Mouse (Mus musculus) B cell, adult 2 months (primary cell): ENCODE measurements at regions not wholly inside any gene's neighbourhood (a gene's known extent, or its start where the extent isn't known, plus 50 kb on each side); places are given as distances from the start of the nearest gene placed in this dataset.

Experiments used
- DNase-seq, 2 experiments: peaks; one replicate each; pipeline ENCODE4 v3.0.0; 2022

DNA sequence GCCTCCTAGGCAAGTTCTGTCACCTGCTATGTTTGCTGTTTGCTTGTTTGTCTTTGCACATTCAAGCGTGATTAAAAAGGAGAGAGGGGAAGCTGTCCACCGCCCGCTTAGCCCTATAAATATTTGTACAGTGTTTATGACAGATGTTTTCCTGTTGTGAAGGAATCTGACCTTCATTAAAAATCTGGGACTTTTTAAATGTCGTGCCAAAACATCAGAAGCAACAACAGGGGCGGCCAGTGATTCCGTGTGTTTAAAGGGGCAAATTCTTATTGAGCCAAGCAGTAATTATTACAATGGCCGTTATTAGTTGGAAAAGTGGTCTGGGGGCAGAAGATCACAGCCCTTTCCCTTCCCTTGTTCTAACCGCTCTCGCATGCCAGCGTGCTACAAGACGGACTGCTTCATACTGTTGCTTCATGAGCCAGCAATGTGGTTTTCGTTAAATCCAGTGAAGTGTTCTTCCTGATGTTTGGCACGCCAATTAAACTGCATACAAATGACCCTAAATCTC lies 119.3 kb downstream of the Gas1 start:
- no peak for DNase-seq

DNA sequence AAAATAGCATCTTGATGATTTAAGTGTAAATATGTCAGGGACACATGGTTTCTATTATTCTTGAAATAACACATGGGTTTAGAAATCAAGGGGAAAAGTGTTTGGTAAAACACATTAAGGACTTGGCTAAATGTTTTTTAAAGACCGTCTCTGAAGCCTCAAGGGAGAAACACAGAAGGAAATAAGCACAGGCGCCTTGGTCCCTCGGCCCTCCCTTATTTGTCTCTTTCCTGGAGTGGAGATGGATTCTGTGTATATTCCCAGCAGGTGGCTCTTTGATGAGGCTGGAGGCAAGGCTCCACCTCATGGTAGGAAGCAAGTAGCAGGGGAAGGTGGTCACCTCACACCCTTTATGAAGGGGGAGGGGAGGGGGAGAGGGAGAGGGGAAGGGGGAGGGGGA lies 122.6 kb downstream of the Gas1 start:
- DNase-seq: no peak

DNA sequence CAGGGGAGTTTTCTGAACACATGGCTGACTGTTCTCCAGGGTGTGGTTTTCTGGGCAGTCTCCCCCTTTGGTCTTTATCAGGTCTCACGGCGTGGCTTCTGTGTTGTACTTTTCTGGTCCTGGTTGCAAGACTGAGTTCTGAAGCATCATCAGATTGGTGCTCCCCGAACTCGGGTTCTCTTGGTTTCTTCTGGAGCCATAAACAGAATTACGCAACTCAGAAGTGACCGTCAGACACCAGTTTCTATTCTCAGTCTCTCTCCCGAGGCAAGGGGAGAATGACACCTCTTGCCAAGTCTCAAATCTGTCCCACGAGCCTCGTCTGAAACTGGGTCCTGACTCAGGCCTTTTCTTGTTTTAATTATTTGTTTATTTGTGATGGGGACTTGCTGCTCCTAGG lies 123.1 kb downstream of the Gas1 start:
- DNase-seq: no peak

DNA sequence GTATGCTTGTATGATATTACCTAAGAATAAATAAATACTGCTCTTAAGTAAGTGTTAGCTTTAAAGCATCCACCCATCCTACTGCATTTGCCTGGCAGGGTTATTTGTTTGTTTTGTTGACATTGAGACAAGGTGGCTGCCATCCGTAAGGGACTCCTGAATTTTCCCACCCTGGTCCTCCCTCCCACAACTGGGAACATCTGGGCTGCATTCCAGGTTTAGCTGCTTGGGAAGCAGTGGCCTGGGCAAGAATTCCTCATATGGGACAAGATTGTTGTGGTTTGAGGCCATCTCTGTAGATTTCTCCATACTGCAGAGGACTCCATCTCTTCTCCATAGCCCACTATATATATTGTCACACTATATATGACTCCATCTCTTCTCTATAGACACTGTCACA lies 125.3 kb downstream of the Gas1 start:
- DNase-seq: no peak

DNA sequence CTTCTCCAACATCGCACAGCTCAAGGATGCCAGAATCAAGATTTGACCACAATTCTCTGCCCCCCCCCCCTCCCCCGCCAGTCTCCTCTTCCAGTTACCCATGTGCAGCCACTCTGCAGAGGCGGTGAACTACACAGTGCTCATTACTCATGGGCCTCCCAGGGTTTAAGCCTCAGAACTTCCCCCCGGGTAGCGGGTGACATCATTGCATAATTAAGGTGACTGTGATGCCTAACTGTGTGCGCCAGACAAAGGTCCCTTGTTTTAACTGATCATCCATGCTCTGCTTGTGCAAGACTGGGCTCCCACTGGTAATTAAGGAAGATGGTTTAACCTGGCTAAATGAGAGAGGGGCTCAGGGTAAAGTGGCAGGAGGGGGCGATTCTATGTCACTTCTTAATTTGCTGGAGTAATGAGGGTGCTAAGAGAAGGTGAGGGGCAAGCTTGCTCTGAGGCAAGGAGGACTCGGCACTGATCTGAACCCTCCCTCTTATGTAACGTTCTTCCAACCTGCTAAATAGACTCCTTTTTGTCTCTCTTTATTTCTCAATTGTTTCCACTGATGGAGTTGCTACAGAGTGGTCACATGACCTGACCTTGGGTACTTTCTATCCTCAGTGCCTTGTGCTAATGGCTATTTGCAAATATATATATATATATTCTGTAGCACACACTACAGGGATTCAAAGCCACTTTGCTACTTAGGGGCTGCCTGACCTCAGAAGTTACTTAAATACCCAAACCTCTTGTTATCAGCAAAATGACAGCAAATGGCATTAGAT lies 126.2 kb downstream of the Gas1 start:
- no peak for DNase-seq

DNA sequence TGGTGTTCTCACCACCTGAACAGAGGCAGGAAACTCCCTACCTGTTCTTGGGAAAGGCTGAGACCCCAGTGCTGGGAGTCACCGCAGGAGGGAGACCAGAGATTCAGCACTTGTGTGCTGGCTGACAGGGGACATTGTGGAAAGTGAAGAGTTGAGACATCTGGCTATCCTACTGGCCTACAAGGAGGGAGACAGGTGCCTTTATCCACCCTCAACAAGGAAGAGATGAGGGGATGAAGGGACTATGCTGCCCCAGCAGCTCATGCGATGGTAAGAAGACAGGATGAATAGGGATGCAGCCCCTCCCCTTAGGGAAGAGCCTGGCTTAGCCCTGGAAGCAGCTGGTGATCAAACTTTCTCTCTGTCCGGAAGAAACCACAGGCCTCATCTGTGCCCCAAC lies 127.5 kb downstream of the Gas1 start:
- no peak for DNase-seq

DNA sequence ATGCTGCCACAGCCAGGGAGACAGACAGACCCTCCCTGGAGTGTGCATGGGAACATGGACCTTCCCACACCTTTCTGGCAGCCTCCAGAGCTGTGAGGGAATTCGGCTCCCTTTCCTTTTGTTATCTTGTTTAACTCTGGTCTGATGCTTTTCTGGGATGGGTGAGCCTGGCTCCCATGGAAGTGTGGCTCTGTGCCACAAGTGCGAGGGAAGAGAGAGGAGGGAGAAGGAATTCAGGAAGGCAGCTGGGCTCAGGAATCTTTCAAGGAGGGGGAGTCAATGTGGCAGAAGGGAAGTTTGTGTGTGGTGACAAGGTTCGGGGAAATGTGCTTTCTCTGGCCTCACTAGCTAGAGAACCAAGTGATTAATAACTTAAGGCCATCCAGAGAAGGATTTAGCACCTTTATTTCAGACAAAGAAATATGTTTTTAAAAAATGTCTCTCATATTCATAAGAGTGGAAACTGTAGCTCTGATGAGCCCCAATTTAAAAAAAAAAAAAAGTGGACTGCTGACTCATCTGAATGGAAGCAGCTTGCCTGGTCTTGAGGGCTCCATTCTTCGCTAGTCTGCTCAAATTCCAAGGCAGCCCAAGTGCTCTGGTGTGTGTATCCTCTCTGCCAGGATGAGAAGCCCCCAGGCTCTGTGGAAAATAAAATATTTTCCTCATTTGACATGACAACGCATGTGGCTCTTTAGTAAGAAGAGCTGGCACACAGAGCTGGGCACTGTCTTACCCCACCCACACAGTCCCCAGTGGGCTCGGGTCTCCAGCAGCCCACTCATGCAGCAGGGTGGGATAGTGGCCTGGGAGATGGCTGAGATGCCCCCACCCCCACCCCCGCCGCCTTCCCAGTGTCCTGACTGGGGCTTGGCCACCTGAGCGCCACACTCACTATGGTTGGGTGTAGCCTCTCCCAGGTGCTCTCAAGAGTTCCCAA lies 129.1 kb downstream of the Gas1 start:
- no peak for DNase-seq

DNA sequence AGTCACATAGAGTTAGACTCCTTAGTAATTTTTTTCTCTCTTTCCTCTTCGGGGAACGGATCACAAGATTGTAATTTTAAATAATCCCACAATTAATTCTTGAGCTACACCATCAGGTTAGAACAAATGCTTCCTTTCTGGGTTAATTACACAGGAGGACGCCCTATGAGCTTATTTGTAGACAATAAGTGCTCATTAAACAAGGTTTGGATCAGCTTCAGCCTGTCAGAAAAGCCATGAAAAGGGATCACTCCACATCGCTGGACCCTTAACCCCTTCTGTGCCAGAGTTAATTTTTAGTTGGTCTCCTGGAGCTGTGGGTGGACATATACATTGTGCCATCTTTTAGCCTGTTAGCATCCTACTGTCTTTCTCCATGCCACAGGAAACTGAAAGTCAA lies 131.4 kb downstream of the Gas1 start:
- DNase-seq: no peak

DNA sequence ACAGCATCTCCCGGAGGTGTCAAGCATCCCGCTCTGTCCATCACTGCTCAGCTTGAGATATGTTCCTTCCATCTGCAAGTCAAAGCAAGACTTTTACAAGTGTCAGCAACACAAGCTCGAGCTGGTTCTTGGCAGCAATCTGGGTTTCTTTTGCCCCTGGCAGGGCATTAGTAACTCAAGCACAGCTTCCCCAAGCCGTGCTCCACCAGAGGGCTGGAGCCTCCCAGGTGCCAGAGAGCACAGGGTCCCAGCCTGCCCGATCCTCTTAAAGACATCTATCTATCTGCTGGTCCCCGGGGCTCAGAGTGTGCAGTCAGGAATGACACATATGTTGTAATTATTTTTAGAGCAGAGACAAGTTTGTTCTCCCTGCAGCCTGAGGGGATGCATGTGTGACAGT lies 132.3 kb downstream of the Gas1 start:
- DNase-seq: no peak

DNA sequence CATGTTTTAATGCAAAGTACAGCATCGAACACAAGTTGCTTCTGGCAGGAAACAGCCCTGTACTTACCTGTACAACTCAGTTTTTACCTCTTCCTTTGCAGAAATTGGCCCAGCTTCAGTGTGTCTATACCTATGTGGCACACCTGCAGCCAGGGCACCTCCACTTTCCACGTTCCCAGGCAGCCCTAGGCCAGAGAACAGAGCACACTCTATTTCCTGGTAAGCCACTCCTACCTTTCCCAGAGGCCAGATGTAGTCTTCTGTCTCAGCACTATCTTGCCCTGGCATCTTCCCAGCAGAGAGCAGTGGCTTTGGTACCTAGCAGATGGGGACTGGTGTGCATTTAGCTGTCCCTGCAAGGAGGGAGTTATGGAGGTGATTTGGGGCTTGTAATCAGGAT lies 134.7 kb downstream of the Gas1 start:
- no peak for DNase-seq

DNA sequence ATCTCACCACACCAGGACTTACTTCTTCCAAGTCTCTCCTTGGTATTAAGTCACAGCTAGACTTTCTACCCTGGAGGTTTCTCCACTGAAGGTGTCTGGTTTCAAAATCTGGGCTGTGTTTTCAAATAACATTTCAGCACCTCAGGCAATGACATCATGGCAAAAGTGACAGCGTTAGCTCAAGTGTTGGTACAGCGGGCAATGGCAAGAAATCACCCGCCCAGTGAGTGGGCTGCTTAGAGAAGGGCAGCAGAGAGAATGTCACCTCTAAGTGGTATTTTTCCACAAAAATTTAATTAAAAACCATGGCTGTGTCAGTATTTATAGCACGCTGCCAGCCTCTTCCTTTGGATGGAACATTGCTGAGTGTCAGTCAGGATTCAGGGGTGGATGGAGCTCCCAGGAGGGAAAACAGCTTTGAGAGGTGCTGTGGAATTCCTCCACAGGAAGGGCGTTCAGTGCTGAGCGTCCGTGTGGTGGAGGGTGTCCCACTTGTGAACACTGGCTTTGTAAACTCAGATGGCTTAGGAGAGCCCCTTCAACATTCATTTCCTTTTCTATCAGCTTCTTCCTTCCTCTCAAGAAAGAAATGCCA lies 141.5 kb downstream of the Gas1 start:
- DNase-seq: no peak

DNA sequence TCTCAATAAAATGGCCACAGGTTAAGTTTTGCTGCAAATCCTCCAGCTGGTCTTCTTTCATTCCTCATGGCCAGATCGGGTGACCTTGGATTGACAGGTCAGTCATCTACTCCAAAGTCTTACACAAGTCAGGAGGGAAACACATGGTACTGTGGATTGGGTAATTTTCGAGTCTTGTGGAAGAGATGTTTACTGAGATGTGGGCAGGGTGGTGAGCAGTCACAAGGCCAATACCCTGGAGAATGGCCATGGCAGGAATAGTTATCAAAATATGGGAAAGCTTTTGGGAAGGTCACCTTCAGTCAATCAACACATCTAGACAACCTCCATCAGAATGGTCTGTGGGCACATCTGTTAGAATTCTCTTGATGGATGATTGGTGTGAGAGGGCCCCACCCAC lies 144.0 kb downstream of the Gas1 start:
- DNase-seq: no peak

DNA sequence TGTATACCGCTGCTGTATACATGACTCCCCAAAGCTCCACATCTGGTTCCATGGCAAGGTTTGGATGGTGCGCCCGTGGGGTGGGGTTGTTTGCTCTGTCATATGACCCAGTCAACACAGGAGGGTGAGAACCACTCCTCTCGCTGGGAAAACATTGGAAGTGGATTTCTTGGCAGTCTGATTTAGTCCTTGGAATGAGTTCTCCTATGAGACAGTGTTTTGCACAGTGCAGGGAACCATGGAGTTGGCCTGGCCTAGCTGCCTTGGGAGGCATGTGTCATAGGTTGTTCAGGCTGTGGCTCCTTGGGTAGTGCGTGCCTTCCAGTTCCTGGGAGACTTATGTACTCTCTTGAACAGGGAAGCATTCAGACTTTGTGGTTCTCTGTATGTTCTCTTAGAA lies 144.6 kb downstream of the Gas1 start:
- DNase-seq: no peak

DNA sequence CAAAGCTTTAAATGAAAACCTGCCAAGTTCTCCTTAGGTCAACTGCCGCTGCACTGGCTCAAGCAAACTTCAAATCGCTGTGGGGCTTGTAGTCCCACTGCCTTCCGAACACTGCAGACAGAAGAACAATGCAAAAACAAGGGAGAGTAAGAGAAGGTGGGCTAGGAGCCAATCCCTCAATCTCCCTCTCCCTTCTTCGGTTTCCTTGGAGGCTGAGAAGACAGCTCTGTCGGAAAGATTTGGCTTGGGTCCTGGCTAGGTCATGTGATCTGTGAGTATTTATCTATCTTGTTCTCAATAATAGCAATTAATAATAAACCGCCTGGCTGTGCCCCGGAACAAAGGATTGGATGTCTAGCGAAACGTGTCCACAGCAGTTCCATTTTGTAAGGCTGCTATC lies 147.6 kb downstream of the Gas1 start:
- no peak for DNase-seq

DNA sequence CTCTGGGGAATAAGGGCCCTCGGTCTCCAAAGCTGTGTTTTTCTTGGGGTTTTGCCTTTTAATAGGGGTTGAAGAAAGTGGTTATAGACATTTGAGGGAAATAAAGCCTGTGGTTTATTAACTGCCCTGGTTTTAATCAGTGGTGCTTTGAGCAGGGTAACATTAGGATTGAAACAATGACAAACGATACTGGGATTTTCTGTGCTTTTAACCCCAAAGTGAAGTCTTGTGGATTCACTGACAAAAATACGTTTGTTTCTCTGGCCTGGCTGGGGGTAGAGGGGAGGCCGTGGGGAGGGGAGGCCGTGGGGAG lies 157.0 kb downstream of the Gas1 start:
- no peak for DNase-seq

DNA sequence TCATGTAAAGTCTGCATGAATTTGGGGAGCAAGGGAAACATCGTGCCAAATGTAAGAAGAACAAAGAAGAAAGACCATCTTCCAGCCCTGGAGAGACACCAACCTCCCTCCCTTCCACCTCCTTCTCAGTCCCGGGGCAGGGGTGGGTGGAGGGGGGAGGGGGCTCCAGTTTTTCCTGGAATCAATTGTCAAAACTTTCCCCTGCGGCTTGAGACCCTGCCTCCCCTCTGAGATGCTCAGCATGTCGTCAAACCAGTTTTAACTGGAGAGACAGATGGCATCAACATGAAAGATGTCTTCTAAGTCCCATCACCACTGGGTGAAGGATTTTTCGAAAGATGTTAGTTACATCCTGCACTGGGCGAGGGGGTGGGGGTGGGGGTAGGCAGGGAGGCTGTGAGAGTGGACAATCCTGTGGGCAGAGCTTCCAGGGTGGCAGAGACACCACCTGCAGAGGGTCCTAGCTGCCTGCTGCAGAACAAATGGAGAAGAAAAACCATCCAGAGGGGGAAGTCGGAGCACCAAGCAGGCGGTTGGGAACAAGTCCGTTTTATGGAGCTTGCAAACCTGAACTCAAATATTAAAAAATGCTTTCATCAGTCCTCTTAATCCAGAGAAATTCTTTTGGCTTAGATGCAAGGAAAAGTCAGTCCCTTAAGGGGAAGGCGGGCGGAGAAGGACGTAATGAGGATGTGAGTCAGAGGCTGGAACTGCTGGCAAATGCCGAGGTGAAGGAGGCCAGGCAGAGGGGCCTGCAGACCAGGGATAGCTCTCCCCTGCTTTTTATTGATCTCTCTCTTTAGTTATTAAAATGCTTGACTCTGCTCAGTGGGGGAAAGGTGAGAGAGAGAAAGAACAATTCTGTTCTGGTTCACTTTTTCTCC lies 157.6 kb downstream of the Gas1 start:
- no peak for DNase-seq

DNA sequence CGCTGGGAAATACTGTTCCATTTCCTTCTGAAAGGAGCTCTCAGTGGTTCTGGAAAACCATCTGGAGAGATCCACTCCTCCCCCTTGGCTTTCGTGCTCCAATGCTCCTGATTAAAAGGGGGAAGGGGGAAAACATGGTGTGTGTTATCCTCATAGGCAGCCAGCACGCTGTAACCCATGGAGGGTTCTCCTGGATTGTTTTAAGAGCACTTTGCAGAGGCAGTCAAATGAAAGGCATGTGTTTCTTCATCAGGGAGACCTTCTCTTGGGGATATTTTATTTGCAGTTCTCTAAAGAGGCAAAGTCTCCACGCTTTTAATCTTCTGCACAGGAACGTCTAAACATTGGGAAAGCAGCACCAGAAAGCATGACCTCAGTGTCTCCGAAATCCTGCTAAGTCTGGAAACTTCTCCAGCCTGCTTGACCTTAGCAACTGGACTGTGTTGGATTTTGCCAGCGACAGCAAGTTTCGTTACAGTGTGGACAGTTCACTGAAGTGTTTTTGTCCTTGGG lies 161.3 kb downstream of the Gas1 start:
- no peak for DNase-seq

DNA sequence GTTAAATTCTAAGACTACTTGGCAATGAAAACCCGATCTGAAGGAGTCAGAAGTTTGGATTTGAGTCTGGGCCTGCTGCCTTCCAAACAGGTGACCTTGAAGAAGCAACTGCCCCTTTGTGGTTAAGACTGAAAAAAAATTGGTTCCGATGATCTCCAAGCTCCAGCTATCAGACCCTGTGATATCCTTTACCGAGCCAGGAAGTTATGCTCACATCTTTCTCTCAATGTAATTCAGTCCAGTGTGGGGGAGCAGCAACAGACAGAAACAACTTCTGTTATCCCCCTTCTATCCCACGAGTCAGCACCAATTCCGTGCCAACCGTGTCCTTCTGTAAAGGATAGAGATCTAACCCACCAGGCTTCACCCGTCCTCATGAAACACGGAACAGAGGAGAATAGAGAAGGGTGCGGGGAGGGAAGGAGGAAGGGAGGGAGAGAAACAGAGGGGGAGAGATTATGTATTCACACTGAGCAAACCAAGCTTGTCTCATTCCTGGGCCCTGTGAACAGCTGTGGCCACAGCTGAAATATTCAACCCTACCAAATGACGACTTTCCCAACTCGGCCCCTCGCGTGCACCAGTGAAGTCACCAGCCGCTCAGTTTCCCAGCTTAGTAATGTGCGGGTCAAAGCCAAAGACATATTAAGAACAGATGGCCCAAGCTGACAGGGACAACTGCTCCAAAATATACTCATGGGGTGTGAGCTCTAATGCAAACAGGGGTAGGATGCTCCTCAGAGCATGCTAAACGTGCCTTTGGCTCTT lies 164.9 kb downstream of the Gas1 start:
- DNase-seq: no peak

DNA sequence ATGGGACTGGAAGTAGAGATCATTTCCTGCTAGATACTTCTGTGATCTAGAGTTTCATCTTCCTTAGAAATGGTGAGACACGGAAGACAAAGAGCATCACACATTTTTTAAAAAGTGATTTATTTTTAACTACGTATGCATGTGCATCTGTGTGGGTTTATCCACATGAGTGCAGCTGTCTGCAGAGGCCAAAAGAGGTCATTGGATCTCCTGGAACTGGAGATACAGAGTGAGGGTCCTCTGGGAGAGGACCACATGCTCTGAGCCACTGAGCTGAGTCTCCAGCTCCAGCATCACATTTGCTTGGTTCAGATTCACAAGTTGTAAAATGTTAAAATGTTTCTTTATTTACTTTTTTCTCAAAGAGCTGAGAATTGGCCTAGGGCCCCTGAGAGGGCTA lies 166.1 kb downstream of the Gas1 start:
- no peak for DNase-seq

DNA sequence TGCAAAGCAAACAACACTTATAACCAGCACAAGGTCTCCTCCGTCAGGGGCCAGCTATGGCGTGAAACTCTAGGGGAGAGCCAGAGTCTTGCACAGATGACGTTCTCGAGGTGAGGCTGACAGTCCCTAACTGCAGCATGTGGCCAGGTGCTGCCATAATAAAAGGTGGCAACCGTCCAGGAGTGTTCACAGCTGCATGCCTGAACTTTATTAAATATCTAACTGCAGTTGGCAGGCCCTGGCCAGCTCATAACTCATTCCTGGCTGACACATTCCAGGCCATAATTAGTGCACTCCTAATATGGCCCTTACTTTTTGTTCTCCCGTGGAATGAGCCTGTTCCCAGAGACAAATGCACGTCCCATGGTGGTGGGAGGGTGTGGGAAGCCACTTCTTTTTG lies 169.6 kb downstream of the Gas1 start:
- no peak for DNase-seq

DNA sequence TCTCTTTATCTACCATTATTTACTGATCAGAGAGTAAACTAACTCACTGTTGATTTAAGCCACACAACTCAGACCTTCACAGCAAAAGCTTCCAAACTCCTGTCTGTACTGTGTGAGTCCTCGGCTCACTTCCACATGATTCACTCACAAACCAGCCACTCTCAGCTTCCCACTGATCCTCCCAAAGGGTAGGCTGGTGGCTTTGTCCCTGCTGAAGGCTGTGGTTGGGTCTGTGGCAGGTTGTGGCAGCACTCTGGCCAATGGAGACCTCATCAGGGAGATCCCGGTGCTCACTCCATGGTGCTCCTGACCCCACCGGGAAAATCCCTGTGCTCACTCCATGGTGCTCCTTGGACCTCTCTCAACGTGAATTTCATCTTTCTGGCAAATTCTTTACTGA lies 170.1 kb downstream of the Gas1 start:
- DNase-seq: no peak

DNA sequence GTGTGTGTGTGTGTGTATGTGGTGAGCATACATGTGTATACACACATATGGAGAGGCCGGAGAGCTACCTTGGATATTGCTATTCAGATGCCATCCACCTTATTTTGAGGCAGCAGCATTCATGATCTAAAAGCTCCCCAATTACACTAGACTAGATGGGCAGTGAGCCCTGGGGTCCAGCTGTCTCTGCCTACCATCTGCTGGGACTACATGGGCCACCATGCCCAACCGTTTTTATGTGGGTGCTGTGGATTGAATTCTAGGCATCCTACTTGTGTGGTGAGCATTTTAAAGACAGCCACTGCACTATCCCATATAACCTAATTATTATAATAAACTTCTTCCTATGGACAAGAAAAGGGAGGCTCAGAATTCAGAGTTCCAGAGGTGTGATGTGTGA lies 172.6 kb downstream of the Gas1 start:
- DNase-seq: no peak
